Mouse (Mus musculus) megakaryocyte, embryonic 14.5 days (primary cell): ENCODE data around the gene Trappc5. TPM values are rescaled to one million over a fixed set of nuclear protein-coding genes. Genes with fewer than 3 reads are reported as not detected.

Experiments used
- H3K27me3 ChIP-seq: replicated peaks from 2 replicates; pipeline ENCODE3; 2012; ENCODE audit warnings: inconsistent platforms
- H3K36me3 ChIP-seq: replicated peaks from 2 replicates; pipeline ENCODE3; 2012; ENCODE audit warnings: low read length, inconsistent platforms, mixed read lengths
- H3K4me1 ChIP-seq: 2 replicates; pipeline ENCODE4 v1.6.1; 2012; ENCODE audit warnings: inconsistent platforms
- H3K4me3 ChIP-seq: replicated peaks from 2 replicates; pipeline ENCODE3; 2012; ENCODE audit warnings: moderate library complexity, mild to moderate bottlenecking, inconsistent platforms
- H3K9me3 ChIP-seq: 2 replicates; pipeline ENCODE4 v1.6.1; 2012; ENCODE audit warnings: inconsistent platforms
- FLI1 ChIP-seq: IDR thresholded peaks from 2 replicates; pipeline ENCODE4 v1.6.1; 2012; ENCODE audit warnings: low read length, inconsistent platforms, mixed read lengths
- GATA1 ChIP-seq: IDR thresholded peaks from 3 replicates; pipeline ENCODE4 v1.6.1; 2012; ENCODE audit warnings: mixed read lengths, low read length, inconsistent platforms, borderline replicate concordance
- polyA plus RNA-seq: library from polyadenylated mRNA; stranded (reverse); fragments of >175 nt; gene quantifications from 2 replicates; pipeline ENCODE4 v1.2.3, GENCODE M21; 2012; ENCODE audit warnings: low replicate concordance; ENCODE audit not compliant: insufficient read depth

The Trappc5 gene
- 10.6 and 25.8 TPM in 2 replicates for polyA plus RNA-seq

GRCm38 (mm10) chr8:3676131-3676992 is at the start of gene Trappc5:
Gene Trappc5, plus strand, starts transcription at chr8:3676299.
- H3K36me3 ChIP-seq = peaks cover 32% of the 10 kb centered on the region

GRCm38 (mm10) chr8:3626971-3627370 is 49.1 kb upstream of the Trappc5 start:
- H3K36me3 ChIP-seq = peaks cover 35% of the 10 kb centered on the region
- no peaks in the 10 kb centered on the region for H3K27me3 ChIP-seq
- peaks cover 52% of the 10 kb centered on the region for H3K4me1 ChIP-seq
- H3K4me3 ChIP-seq = no peak overlapping the region
- TF ChIP-seq GATA1 = no peak
- no peak for TF ChIP-seq FLI1
- no peaks in the 10 kb centered on the region for H3K9me3 ChIP-seq

More at GRCm38 (mm10) chr8:3676131-3676992, at the start of gene Trappc5:
- no peak for TF ChIP-seq GATA1
- 0 out of 2 replicates have a peak, but pooled peaks have one; percentile 8 for TF ChIP-seq FLI1
- Histone ChIP-seq H3K27me3 (no peaks in the 10 kb centered on the region), H3K9me3 (no peaks in the 10 kb centered on the region), H3K4me1 (peaks cover 80% of the 10 kb centered on the region), H3K4me3 (peak within 1 kb of the TSS; percentile 97)

GRCm38 (mm10) chr8:3628014-3628413 is 48.1 kb upstream of the Trappc5 start:
- Histone ChIP-seq H3K4me3 (no peak overlapping the region), H3K36me3 (peaks cover 38% of the 10 kb centered on the region), H3K9me3 (no peaks in the 10 kb centered on the region), H3K27me3 (no peaks in the 10 kb centered on the region), H3K4me1 (peaks cover 52% of the 10 kb centered on the region)
- TF ChIP-seq GATA1 = no peak
- TF ChIP-seq FLI1 = no peak

GRCm38 (mm10) chr8:3630647-3631477 is 45.2 kb upstream of the Trappc5 start, which contains the start of gene Stxbp2:
Gene Stxbp2, plus strand, starts transcription at chr8:3630955.
- Histone ChIP-seq H3K9me3 (no peaks in the 10 kb centered on the region), H3K4me1 (peaks cover 72% of the 10 kb centered on the region), H3K36me3 (peaks cover 41% of the 10 kb centered on the region), H3K4me3 (peak within 1 kb of the TSS; percentile 96), H3K27me3 (no peaks in the 10 kb centered on the region)
- TF ChIP-seq GATA1 (no peak), FLI1 (no peak)

- TF ChIP-seq GATA1 (no peak), FLI1 (no peak)
- H3K27me3 ChIP-seq = no peaks in the 10 kb centered on the region
- peak overlapping the region; percentile 96 for H3K4me3 ChIP-seq
Observed at GRCm38 (mm10) chr8:3631478-3631875, 44.6 kb upstream of the Trappc5 start.

GRCm38 (mm10) chr8:3645804-3646203 is 30.3 kb upstream of the Trappc5 start:
- Histone ChIP-seq H3K4me1 (peaks cover 40% of the 10 kb centered on the region), H3K9me3 (no peaks in the 10 kb centered on the region), H3K4me3 (peak overlapping the region; percentile 57), H3K27me3 (no peaks in the 10 kb centered on the region), H3K36me3 (peaks cover 37% of the 10 kb centered on the region)
- TF ChIP-seq FLI1 (no peak), GATA1 (no peak)

More at GRCm38 (mm10) chr8:3631478-3631875, 44.6 kb upstream of the Trappc5 start:
- H3K9me3 ChIP-seq = no peaks in the 10 kb centered on the region
- peaks cover 72% of the 10 kb centered on the region for H3K4me1 ChIP-seq
- H3K36me3 ChIP-seq = peaks cover 46% of the 10 kb centered on the region

GRCm38 (mm10) chr8:3646824-3647531 is 29.1 kb upstream of the Trappc5 start:
- Histone ChIP-seq H3K4me1 (peaks cover 28% of the 10 kb centered on the region), H3K4me3 (no peak overlapping the region), H3K27me3 (peaks cover 2% of the 10 kb centered on the region), H3K36me3 (peaks cover 25% of the 10 kb centered on the region), H3K9me3 (no peaks in the 10 kb centered on the region)
- TF ChIP-seq FLI1 (no peak), GATA1 (no peak)

GRCm38 (mm10) chr8:3647561-3647960 is 28.5 kb upstream of the Trappc5 start:
- Histone ChIP-seq H3K4me3 (no peak overlapping the region), H3K9me3 (no peaks in the 10 kb centered on the region), H3K36me3 (peaks cover 19% of the 10 kb centered on the region), H3K4me1 (peaks cover 28% of the 10 kb centered on the region), H3K27me3 (peaks cover 2% of the 10 kb centered on the region)
- TF ChIP-seq GATA1 = no peak
- no peak for TF ChIP-seq FLI1

- Histone ChIP-seq H3K4me3 (no peak overlapping the region), H3K4me1 (peaks cover 32% of the 10 kb centered on the region), H3K27me3 (peaks cover 2% of the 10 kb centered on the region)
Observed at GRCm38 (mm10) chr8:3648268-3648667, 27.8 kb upstream of the Trappc5 start.

More at GRCm38 (mm10) chr8:3648268-3648667, 27.8 kb upstream of the Trappc5 start:
- no peaks in the 10 kb centered on the region for H3K9me3 ChIP-seq
- peaks cover 12% of the 10 kb centered on the region for H3K36me3 ChIP-seq
- TF ChIP-seq GATA1 (no peak), FLI1 (no peak)
